Mouse (Mus musculus): ENCODE measurements around the gene Zfp202. TPM values are rescaled to one million over a fixed set of nuclear protein-coding genes. Genes with fewer than 3 reads are reported as not detected.

Gene Zfp202
- polyA plus RNA-seq, 1 experiment, result 0.01 TPM

- Histone ChIP-seq H3K27me3 (ENCODE audit: control insufficient read depth) (no peaks in the 10 kb centered on the region), H3K36me3 (ENCODE audit: control insufficient read depth) (peaks cover 5% of the 10 kb centered on the region), H3K4me3 (replicated peaks) (no peak overlapping the region), H3K9me3 (ENCODE audit: control insufficient read depth, low read length) (no peaks in the 10 kb centered on the region), H3K4me1 (ENCODE audit: control insufficient read depth) (no peaks in the 10 kb centered on the region)
- TF ChIP-seq TAL1 (IDR thresholded peaks at IDR 0.05; ENCODE audit: low read length), result no peak
These were observed 18.6 kb downstream of the Zfp202 start for GRCm38 (mm10) chr9:40210744-40211143.

DNA sequence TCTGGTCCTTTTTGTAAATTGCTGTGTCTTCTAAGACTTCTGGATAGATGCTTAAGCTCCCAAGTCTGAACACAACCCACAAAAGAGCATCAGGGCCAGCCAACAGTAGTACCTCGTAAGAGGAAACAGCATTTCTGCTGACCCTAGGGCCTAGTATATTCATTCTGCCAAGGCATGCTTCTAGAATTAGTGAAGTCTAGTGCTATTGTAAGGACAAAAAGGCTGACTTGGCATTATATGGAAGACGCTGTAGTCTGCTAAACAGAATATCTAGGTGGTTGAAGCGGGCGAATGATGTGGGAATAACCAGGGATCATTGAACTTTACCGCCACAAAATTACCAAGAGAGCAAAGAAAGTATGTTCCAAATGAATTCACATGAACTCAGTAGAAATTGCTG lies 21.9 kb downstream of the Zfp202 start:
- H3K27me3 ChIP-seq (ENCODE audit: control insufficient read depth), result no peaks in the 10 kb centered on the region
- H3K4me3 ChIP-seq (replicated peaks), result no peak overlapping the region
- TF ChIP-seq GATA1 (IDR thresholded peaks at IDR 0.05; ENCODE audit: low read length), result no peak
- no peak for TF ChIP-seq TAL1 (IDR thresholded peaks at IDR 0.05; ENCODE audit: low read length)
- H3K4me1 ChIP-seq (ENCODE audit: control insufficient read depth), result no peaks in the 10 kb centered on the region
- peaks cover 5% of the 10 kb centered on the region for H3K36me3 ChIP-seq (ENCODE audit: control insufficient read depth)
- no peaks in the 10 kb centered on the region for H3K9me3 ChIP-seq (ENCODE audit: control insufficient read depth, low read length)

- no peaks in the 10 kb centered on the region; the same call in 1 of the 2 replicates for H3K36me3 ChIP-seq (ENCODE audit: control insufficient read depth)
- no peaks in the 10 kb centered on the region for H3K4me1 ChIP-seq (ENCODE audit: control insufficient read depth)
- H3K4me3 ChIP-seq (replicated peaks), result no peak overlapping the region
- no peaks in the 10 kb centered on the region for H3K27me3 ChIP-seq (ENCODE audit: control insufficient read depth)
- TF ChIP-seq TAL1 (IDR thresholded peaks at IDR 0.05; ENCODE audit: low read length) (no peak), GATA1 (IDR thresholded peaks at IDR 0.05; ENCODE audit: low read length) (no peak)
- H3K9me3 ChIP-seq (ENCODE audit: control insufficient read depth, low read length), result no peaks in the 10 kb centered on the region
These were observed 24.5 kb downstream of the Zfp202 start for GRCm38 (mm10) chr9:40216651-40217050.

DNA sequence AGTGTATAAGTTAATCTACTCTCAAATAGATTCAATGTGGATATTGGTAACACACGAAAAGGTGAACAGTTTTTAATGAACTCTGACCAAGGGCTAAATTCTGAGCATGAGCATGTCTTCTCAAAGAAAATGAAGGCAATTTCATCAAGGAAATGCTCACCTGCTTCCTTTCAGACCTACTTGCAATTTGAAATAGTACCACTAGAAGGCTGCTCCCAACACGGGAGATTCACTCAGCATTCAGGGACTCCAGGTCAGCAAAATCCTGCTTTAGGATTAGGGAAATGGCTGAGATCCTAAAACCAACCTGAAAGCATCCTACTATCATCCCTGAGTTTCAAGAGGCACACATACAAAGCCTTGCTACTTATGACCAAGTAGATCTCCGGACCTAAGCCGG lies 32.2 kb downstream of the Zfp202 start:
- TF ChIP-seq TAL1 (IDR thresholded peaks at IDR 0.05; ENCODE audit: low read length) (no peak), GATA1 (IDR thresholded peaks at IDR 0.05; ENCODE audit: low read length) (no peak)
- no peaks in the 10 kb centered on the region for H3K4me1 ChIP-seq (ENCODE audit: control insufficient read depth)
- no peaks in the 10 kb centered on the region for H3K27me3 ChIP-seq (ENCODE audit: control insufficient read depth)
- H3K4me3 ChIP-seq (replicated peaks), result no peak overlapping the region
- no peaks in the 10 kb centered on the region for H3K9me3 ChIP-seq (ENCODE audit: control insufficient read depth, low read length)
- no peaks in the 10 kb centered on the region for H3K36me3 ChIP-seq (ENCODE audit: control insufficient read depth)

GRCm38 (mm10) chr9:40227874-40228789 lies 36.0 kb downstream of the Zfp202 start:
- TF ChIP-seq TAL1 (IDR thresholded peaks at IDR 0.05; ENCODE audit: low read length) (no peak), GATA1 (IDR thresholded peaks at IDR 0.05; ENCODE audit: low read length) (no peak)
- H3K36me3 ChIP-seq (ENCODE audit: control insufficient read depth), result no peaks in the 10 kb centered on the region
- H3K9me3 ChIP-seq (ENCODE audit: control insufficient read depth, low read length), result no peaks in the 10 kb centered on the region
- no peak overlapping the region for H3K4me3 ChIP-seq (replicated peaks)
- no peaks in the 10 kb centered on the region for H3K27me3 ChIP-seq (ENCODE audit: control insufficient read depth)
- H3K4me1 ChIP-seq (ENCODE audit: control insufficient read depth), result no peaks in the 10 kb centered on the region

- Histone ChIP-seq H3K27me3 (ENCODE audit: control insufficient read depth) (no peaks in the 10 kb centered on the region), H3K36me3 (ENCODE audit: control insufficient read depth) (no peaks in the 10 kb centered on the region), H3K4me1 (ENCODE audit: control insufficient read depth) (no peaks in the 10 kb centered on the region), H3K9me3 (ENCODE audit: control insufficient read depth, low read length) (no peaks in the 10 kb centered on the region), H3K4me3 (replicated peaks) (no peak overlapping the region)
- TF ChIP-seq TAL1 (IDR thresholded peaks at IDR 0.05; ENCODE audit: low read length), result no peak
- no peak for TF ChIP-seq GATA1 (IDR thresholded peaks at IDR 0.05; ENCODE audit: low read length)
These were observed 36.8 kb downstream of the Zfp202 start for GRCm38 (mm10) chr9:40228804-40229331.

DNA sequence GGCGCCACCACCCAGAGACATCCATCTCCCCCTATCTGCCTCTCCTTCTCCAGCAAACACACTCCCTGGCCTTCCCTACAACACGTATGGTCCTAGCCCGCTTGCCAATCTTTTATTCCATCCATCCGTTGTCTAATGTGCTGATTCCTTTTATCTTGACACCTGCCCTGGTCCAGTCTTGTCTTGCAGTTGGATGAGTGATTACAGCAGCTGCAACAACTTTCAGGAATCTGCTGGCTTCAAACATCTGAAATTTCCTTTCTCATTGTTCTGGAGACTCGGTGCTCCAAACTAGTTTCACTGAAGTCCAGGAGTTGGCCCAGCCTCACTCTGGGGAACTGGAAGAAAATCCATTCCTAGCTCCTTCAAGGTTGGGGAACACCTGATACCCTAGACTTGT lies 37.4 kb downstream of the Zfp202 start:
- H3K4me3 ChIP-seq (replicated peaks), result no peak overlapping the region
- no peaks in the 10 kb centered on the region for H3K9me3 ChIP-seq (ENCODE audit: control insufficient read depth, low read length)
- H3K4me1 ChIP-seq (ENCODE audit: control insufficient read depth), result no peaks in the 10 kb centered on the region
- TF ChIP-seq GATA1 (IDR thresholded peaks at IDR 0.05; ENCODE audit: low read length) (no peak), TAL1 (IDR thresholded peaks at IDR 0.05; ENCODE audit: low read length) (no peak)
- H3K36me3 ChIP-seq (ENCODE audit: control insufficient read depth), result no peaks in the 10 kb centered on the region
- H3K27me3 ChIP-seq (ENCODE audit: control insufficient read depth), result no peaks in the 10 kb centered on the region

- no peaks in the 10 kb centered on the region for H3K4me1 ChIP-seq (ENCODE audit: control insufficient read depth)
- H3K4me3 ChIP-seq (replicated peaks), result no peak overlapping the region
- H3K9me3 ChIP-seq (ENCODE audit: control insufficient read depth, low read length), result no peaks in the 10 kb centered on the region
- H3K36me3 ChIP-seq (ENCODE audit: control insufficient read depth), result no peaks in the 10 kb centered on the region
- H3K27me3 ChIP-seq (ENCODE audit: control insufficient read depth), result no peaks in the 10 kb centered on the region
- TF ChIP-seq TAL1 (IDR thresholded peaks at IDR 0.05; ENCODE audit: low read length) (no peak), GATA1 (IDR thresholded peaks at IDR 0.05; ENCODE audit: low read length) (no peak)
These were observed 38.9 kb downstream of the Zfp202 start for GRCm38 (mm10) chr9:40231019-40231418.

GRCm38 (mm10) chr9:40234233-40235072 lies 42.3 kb downstream of the Zfp202 start:
- no peaks in the 10 kb centered on the region for H3K9me3 ChIP-seq (ENCODE audit: control insufficient read depth, low read length)
- no peaks in the 10 kb centered on the region for H3K36me3 ChIP-seq (ENCODE audit: control insufficient read depth)
- H3K4me3 ChIP-seq (replicated peaks), result no peak overlapping the region
- TF ChIP-seq TAL1 (IDR thresholded peaks at IDR 0.05; ENCODE audit: low read length) (no peak), GATA1 (IDR thresholded peaks at IDR 0.05; ENCODE audit: low read length) (no peak)
- no peaks in the 10 kb centered on the region for H3K4me1 ChIP-seq (ENCODE audit: control insufficient read depth)
- H3K27me3 ChIP-seq (ENCODE audit: control insufficient read depth), result no peaks in the 10 kb centered on the region

Measured in erythroblast, embryonic 14.5 days (primary cell).